Mouse (Mus musculus) midbrain, postnatal 0 days (tissue): ENCODE data around the gene Cd47. TPM values are rescaled to one million over a fixed set of nuclear protein-coding genes. Genes with fewer than 3 reads are reported as not detected.

Source experiments
- ATAC-seq: fragments of 200-750 bp; cut with Nextera tagmentation; 2 replicates; pipeline ENCODE4 v1.8.0; 2017; ENCODE audit warnings: moderate number of reproducible peaks, mild to moderate bottlenecking, moderate TSS enrichment, moderate library complexity; ENCODE audit not compliant: low FRiP score
- DNase-seq: peaks from one replicate; pipeline ENCODE4 v3.0.0-alpha.2; 2015; ENCODE audit warnings: low spot score
- H3K27ac ChIP-seq: fragments of 300-500 bp; sonication (generic); 2 replicates; pipeline ENCODE4 v1.5.1; 2014; ENCODE audit warnings: low read depth, mild to moderate bottlenecking, low read length, mixed read lengths
- H3K27me3 ChIP-seq: fragments of 300-500 bp; sonication (generic); 2 replicates; pipeline ENCODE4 v1.6.1; 2014; ENCODE audit warnings: low read length, control low read depth, mixed read lengths; ENCODE audit not compliant: insufficient read depth
- H3K36me3 ChIP-seq: fragments of 300-500 bp; sonication (generic); 2 replicates; pipeline ENCODE4 v1.6.1; 2014; ENCODE audit warnings: low read length, control low read depth, mixed read lengths; ENCODE audit not compliant: insufficient read depth
- H3K4me1 ChIP-seq: fragments of 300-500 bp; sonication (generic); 2 replicates; pipeline ENCODE4 v1.6.1; 2014; ENCODE audit warnings: mild to moderate bottlenecking, control low read depth, antibody characterized with exemption, low read length, mixed read lengths; ENCODE audit not compliant: insufficient read depth
- H3K4me2 ChIP-seq: fragments of 300-500 bp; sonication (generic); 2 replicates; pipeline ENCODE4 v1.6.1; 2014; ENCODE audit warnings: low read depth, mild to moderate bottlenecking, low read length, mixed read lengths; ENCODE audit not compliant: poor library complexity, severe bottlenecking
- H3K4me3 ChIP-seq: fragments of 300-500 bp; sonication (generic); 2 replicates; pipeline ENCODE4 v1.5.1; 2014; ENCODE audit warnings: low read depth, mild to moderate bottlenecking, low read length, moderate library complexity
- H3K9ac ChIP-seq: fragments of 300-500 bp; sonication (generic); replicated peaks from 2 replicates; pipeline ENCODE4 v1.6.1; 2014; ENCODE audit warnings: mild to moderate bottlenecking, low read length, moderate library complexity, mixed read lengths; ENCODE audit not compliant: poor library complexity, severe bottlenecking
- H3K9me3 ChIP-seq: fragments of 300-500 bp; sonication (generic); 2 replicates; pipeline ENCODE4 v1.6.1; 2016; ENCODE audit warnings: low read length, control low read depth
- CTCF ChIP-seq: IDR thresholded peaks from 2 replicates; pipeline ENCODE4 v1.5.1; 2016; ENCODE audit warnings: antibody characterized with exemption, mild to moderate bottlenecking
- WGBS: fragments of 180-500 bp; shearing (Covaris S2); extraction: QIAGEN DNeasy Blood & Tissue Kit; methylation state at CpG from one replicate; pipeline ENCODE4 v1.1.7; 2014; 5-methylcytosine and 5-hydroxymethylcytosine counted together
- polyA plus RNA-seq: library from polyadenylated mRNA; unstranded; fragments of >200 nt; fragmentation: Nextera tagmentation; extraction: Ambion mirVana; gene quantifications from 2 replicates; pipeline ENCODE4 v1.2.1, GENCODE M21; 2015
- total RNA-seq: library from RNA; depleted of rRNA; stranded (reverse); fragments of >200 nt; gene quantifications from 2 replicates; pipeline ENCODE4 v1.2.3, GENCODE M21; 2014

The Cd47 gene
- total and polyA plus RNA-seq, 2 experiments from 2014 or later, result 30.5 to 185 TPM

GRCm38 (mm10) chr16:49947049-49947448, 146.7 kb downstream of the Cd47 start:
- no peaks in the 10 kb centered on the region for H3K4me1 ChIP-seq
- no peak overlapping the region for H3K9ac ChIP-seq
- no peaks in the 10 kb centered on the region for H3K36me3 ChIP-seq
- no peaks in the 10 kb centered on the region for H3K9me3 ChIP-seq
- no peak overlapping the region for H3K4me3 ChIP-seq
- no peak overlapping the region for H3K4me2 ChIP-seq
- WGBS, result 85% methylated on average over 3 of the region's 3 CpGs
- no peaks in the 10 kb centered on the region for H3K27me3 ChIP-seq
- DNase-seq (no peak), ATAC-seq (no peak)
- H3K27ac ChIP-seq, result no peak overlapping the region
- TF ChIP-seq CTCF, result 0 out of 2 replicates have a peak, but pooled peaks have one; percentile 11

- no peak for ATAC-seq
- 92% methylated on average over 7 of the region's 7 CpGs for WGBS
- DNase-seq, result no peak
- H3K4me2 ChIP-seq, result no peak overlapping the region
- no peak overlapping the region for H3K27ac ChIP-seq
- H3K27me3 ChIP-seq, result no peaks in the 10 kb centered on the region
- no peaks in the 10 kb centered on the region for H3K36me3 ChIP-seq
- H3K9me3 ChIP-seq, result no peaks in the 10 kb centered on the region
- TF ChIP-seq CTCF, result no peak
- no peak overlapping the region for H3K9ac ChIP-seq
- H3K4me1 ChIP-seq, result no peaks in the 10 kb centered on the region
- H3K4me3 ChIP-seq, result no peak overlapping the region
Observed at GRCm38 (mm10) chr16:49947610-49948009, 147.3 kb downstream of the Cd47 start.

GRCm38 (mm10) chr16:49948287-49948686, 148.0 kb downstream of the Cd47 start:
- 80% methylated on average over 3 of the region's 3 CpGs for WGBS
- no peak for TF ChIP-seq CTCF

GRCm38 (mm10) chr16:49949261-49949660, 148.9 kb downstream of the Cd47 start:
- Histone ChIP-seq H3K9ac (no peak overlapping the region), H3K4me1 (no peaks in the 10 kb centered on the region), H3K9me3 (no peaks in the 10 kb centered on the region), H3K27me3 (no peaks in the 10 kb centered on the region), H3K4me3 (no peak overlapping the region), H3K27ac (no peak overlapping the region), H3K36me3 (no peaks in the 10 kb centered on the region), H3K4me2 (no peak overlapping the region)
- no peak for TF ChIP-seq CTCF
- DNase-seq (no peak), ATAC-seq (no peak)
- WGBS, result 72% methylated on average over 4 of the region's 4 CpGs

More at GRCm38 (mm10) chr16:49948287-49948686, 148.0 kb downstream of the Cd47 start:
- no peaks in the 10 kb centered on the region for H3K9me3 ChIP-seq
- H3K4me2 ChIP-seq, result no peak overlapping the region
- H3K4me3 ChIP-seq, result no peak overlapping the region
- no peaks in the 10 kb centered on the region for H3K4me1 ChIP-seq
- no peaks in the 10 kb centered on the region for H3K27me3 ChIP-seq
- DNase-seq (no peak), ATAC-seq (no peak)
- no peaks in the 10 kb centered on the region for H3K36me3 ChIP-seq
- no peak overlapping the region for H3K27ac ChIP-seq
- H3K9ac ChIP-seq, result no peak overlapping the region

GRCm38 (mm10) chr16:49950340-49950739, 150.0 kb downstream of the Cd47 start:
- Histone ChIP-seq H3K4me1 (no peaks in the 10 kb centered on the region), H3K9ac (no peak overlapping the region), H3K4me3 (no peak overlapping the region), H3K4me2 (no peak overlapping the region), H3K36me3 (no peaks in the 10 kb centered on the region), H3K27me3 (no peaks in the 10 kb centered on the region), H3K27ac (no peak overlapping the region), H3K9me3 (no peaks in the 10 kb centered on the region)
- 9% methylated on average over 2 of the region's 2 CpGs for WGBS
- ATAC-seq (no peak), DNase-seq (no peak)
- TF ChIP-seq CTCF, result no peak

- ATAC-seq (no peak), DNase-seq (peak; percentile 61)
- no peaks in the 10 kb centered on the region for H3K36me3 ChIP-seq
- no peaks in the 10 kb centered on the region for H3K9me3 ChIP-seq
- no peak overlapping the region for H3K27ac ChIP-seq
- H3K27me3 ChIP-seq, result no peaks in the 10 kb centered on the region
- H3K4me3 ChIP-seq, result no peak overlapping the region
- WGBS, result 90% methylated on average over 2 of the region's 2 CpGs
- no peak overlapping the region for H3K4me2 ChIP-seq
- no peak for TF ChIP-seq CTCF
- H3K4me1 ChIP-seq, result no peaks in the 10 kb centered on the region
- no peak overlapping the region for H3K9ac ChIP-seq
Observed at GRCm38 (mm10) chr16:49951288-49951691, 151.0 kb downstream of the Cd47 start.
